Mouse (Mus musculus) erythroblast, embryonic 14.5 days (primary cell): Measurements from ENCODE around the gene Acvr1b.

Experiments used
- GATA1 ChIP-seq: IDR thresholded peaks from 2 replicates; pipeline ENCODE4 v1.6.1; 2012; ENCODE audit warnings: low read length, inconsistent platforms, mixed read lengths
- TAL1 ChIP-seq: IDR thresholded peaks from 3 replicates; pipeline ENCODE4 v1.6.1; 2012; ENCODE audit warnings: low read length, inconsistent platforms, mixed read lengths

- TF ChIP-seq TAL1 (no peak), GATA1 (no peak)
These were observed 29.8 kb downstream of the Acvr1b start for GRCm38 (mm10) chr15:101203673-101204072.
